Mouse (Mus musculus): ENCODE results near the gene Rnf17. TPM values are rescaled to one million over a fixed set of nuclear protein-coding genes. Genes with fewer than 3 reads are reported as not detected.

Rnf17 gene
- polyA plus RNA-seq (2014; fragmentation: Nextera tagmentation; extraction: Ambion mirVana): 1.2 and 1.8 TPM in 2 replicates

DNA sequence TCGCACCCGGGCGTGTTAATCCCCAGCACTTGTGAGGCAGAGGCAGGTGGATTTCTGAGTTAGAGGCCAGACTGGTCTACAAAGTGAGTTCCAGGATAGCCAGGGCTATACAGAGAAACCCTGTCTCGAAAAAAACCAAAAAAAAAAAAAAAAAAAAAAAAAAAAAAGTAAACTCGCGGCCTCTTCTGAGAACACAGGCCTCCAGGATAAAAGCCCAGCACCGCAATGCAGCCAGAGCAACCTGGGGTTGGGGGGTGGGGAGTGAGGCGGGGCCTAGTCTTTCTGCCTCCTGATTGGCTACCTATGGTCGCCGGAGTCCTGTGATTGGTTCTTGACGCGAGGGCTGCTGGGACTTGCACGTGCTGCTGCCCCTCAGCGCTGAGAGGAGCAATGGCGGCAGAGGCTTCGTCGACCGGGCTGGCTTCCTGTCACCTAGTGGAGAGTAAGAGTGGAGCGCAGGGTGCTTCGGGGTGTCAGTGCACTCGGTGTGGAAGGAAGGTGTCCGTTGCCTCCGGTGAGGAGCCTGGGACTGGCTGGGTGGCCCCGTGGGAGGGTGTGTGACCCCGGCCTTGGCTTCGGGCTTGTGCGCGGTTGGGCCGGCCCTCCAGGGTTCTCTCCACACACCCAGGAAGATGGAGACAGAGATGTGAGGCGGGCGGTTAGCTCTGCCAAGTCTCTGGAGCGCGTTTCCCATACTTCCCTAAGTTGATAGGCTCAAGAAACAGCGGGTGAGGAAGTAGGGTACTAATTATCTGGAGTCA is at the start of gene Rnf17:
Rnf17 (plus strand) TSS at position 271 of the 761 bp plus-strand sequence.
- 71% methylated on average over 34 of the region's 34 CpGs for WGBS
- H3K4me3 ChIP-seq (replicated peaks; ENCODE audit: low read length): no peak within 1 kb of the TSS; the same call in 1 of the 2 replicates
- no peak within 1 kb of the TSS; the same call in 1 of the 2 replicates for H3K4me2 ChIP-seq (replicated peaks)

DNA sequence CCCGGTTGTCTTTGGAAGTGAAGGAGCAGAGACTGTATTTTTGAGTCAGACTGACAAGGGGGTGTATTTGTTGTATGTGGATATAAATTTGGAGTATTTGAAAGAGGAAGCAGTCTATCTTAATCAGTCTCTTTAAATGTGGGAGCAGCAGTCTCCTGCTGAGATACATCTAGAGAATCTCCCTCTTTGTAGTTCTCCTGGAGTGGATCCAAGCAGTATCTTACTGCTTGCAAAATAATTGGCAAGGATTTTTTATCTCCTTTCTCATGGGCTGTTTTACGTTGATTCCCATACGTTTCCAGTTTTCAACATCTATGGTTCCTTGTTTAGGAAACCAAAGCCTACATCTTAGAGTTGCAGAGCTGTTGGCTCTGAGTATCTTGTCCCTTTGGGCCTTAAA is 47.6 kb upstream of the Rnf17 start:
- no peak for ATAC-seq (ENCODE audit: low FRiP score)
- Histone ChIP-seq H3K27ac (no peak overlapping the region), H3K36me3 (replicated peaks; ENCODE audit: control insufficient read depth, insufficient read depth) (no peaks in the 10 kb centered on the region), H3K9me3 (ENCODE audit: control insufficient read depth, low read length) (no peaks in the 10 kb centered on the region), H3K4me2 (replicated peaks) (no peak overlapping the region), H3K27me3 (ENCODE audit: control insufficient read depth, insufficient read depth, low read length) (no peaks in the 10 kb centered on the region), H3K4me3 (replicated peaks; ENCODE audit: low read length) (no peak overlapping the region), H3K4me1 (replicated peaks; ENCODE audit: control insufficient read depth, insufficient read depth, low read length) (no peaks in the 10 kb centered on the region), H3K9ac (no peak overlapping the region)
- WGBS: 78% methylated on average over 3 of the region's 3 CpGs
- no peak for DNase-seq (ENCODE audit: low spot score)

More for the DNA sequence above, at the start of gene Rnf17:
- Histone ChIP-seq H3K36me3 (replicated peaks; ENCODE audit: control insufficient read depth, insufficient read depth) (no peaks in the 10 kb centered on the region), H3K27me3 (ENCODE audit: control insufficient read depth, insufficient read depth, low read length) (no peaks in the 10 kb centered on the region), H3K9me3 (ENCODE audit: control insufficient read depth, low read length) (no peaks in the 10 kb centered on the region), H3K4me1 (replicated peaks; ENCODE audit: control insufficient read depth, insufficient read depth, low read length) (no peaks in the 10 kb centered on the region), H3K27ac (no peak within 1 kb of the TSS), H3K9ac (no peak within 1 kb of the TSS)
- DNase-seq (ENCODE audit: low spot score): no peak
- ATAC-seq (ENCODE audit: low FRiP score): peak; percentile 37; the same call in 1 of the 2 replicates

GRCm38 (mm10) chr14:56355396-56355795 is 47.0 kb upstream of the Rnf17 start:
- ATAC-seq (ENCODE audit: low FRiP score): no peak
- no peak for DNase-seq (ENCODE audit: low spot score)

GRCm38 (mm10) chr14:56356196-56356595 is 46.2 kb upstream of the Rnf17 start:
- 93% methylated on average over 6 of the region's 6 CpGs for WGBS

More at GRCm38 (mm10) chr14:56355396-56355795, 47.0 kb upstream of the Rnf17 start:
- Histone ChIP-seq H3K4me1 (replicated peaks; ENCODE audit: control insufficient read depth, insufficient read depth, low read length) (no peaks in the 10 kb centered on the region), H3K27me3 (ENCODE audit: control insufficient read depth, insufficient read depth, low read length) (no peaks in the 10 kb centered on the region), H3K4me3 (replicated peaks; ENCODE audit: low read length) (no peak overlapping the region), H3K9me3 (ENCODE audit: control insufficient read depth, low read length) (no peaks in the 10 kb centered on the region), H3K36me3 (replicated peaks; ENCODE audit: control insufficient read depth, insufficient read depth) (no peaks in the 10 kb centered on the region), H3K9ac (no peak overlapping the region), H3K27ac (no peak overlapping the region), H3K4me2 (replicated peaks) (no peak overlapping the region)
- WGBS: 82% methylated on average over 8 of the region's 8 CpGs

GRCm38 (mm10) chr14:56358422-56358821 is 44.0 kb upstream of the Rnf17 start:
- Histone ChIP-seq H3K9ac (no peak overlapping the region), H3K27me3 (ENCODE audit: control insufficient read depth, insufficient read depth, low read length) (peaks cover 5% of the 10 kb centered on the region), H3K4me3 (replicated peaks; ENCODE audit: low read length) (no peak overlapping the region), H3K27ac (no peak overlapping the region), H3K4me1 (replicated peaks; ENCODE audit: control insufficient read depth, insufficient read depth, low read length) (no peaks in the 10 kb centered on the region), H3K36me3 (replicated peaks; ENCODE audit: control insufficient read depth, insufficient read depth) (no peaks in the 10 kb centered on the region), H3K9me3 (ENCODE audit: control insufficient read depth, low read length) (no peaks in the 10 kb centered on the region), H3K4me2 (replicated peaks) (no peak overlapping the region)
- 77% methylated on average over 7 of the region's 7 CpGs for WGBS
- no peak for DNase-seq (ENCODE audit: low spot score)
- ATAC-seq (ENCODE audit: low FRiP score): no peak

More at GRCm38 (mm10) chr14:56356196-56356595, 46.2 kb upstream of the Rnf17 start:
- Histone ChIP-seq H3K4me2 (replicated peaks) (no peak overlapping the region), H3K36me3 (replicated peaks; ENCODE audit: control insufficient read depth, insufficient read depth) (no peaks in the 10 kb centered on the region), H3K4me1 (replicated peaks; ENCODE audit: control insufficient read depth, insufficient read depth, low read length) (no peaks in the 10 kb centered on the region), H3K27me3 (ENCODE audit: control insufficient read depth, insufficient read depth, low read length) (no peaks in the 10 kb centered on the region), H3K9me3 (ENCODE audit: control insufficient read depth, low read length) (no peaks in the 10 kb centered on the region), H3K4me3 (replicated peaks; ENCODE audit: low read length) (no peak overlapping the region), H3K27ac (no peak overlapping the region), H3K9ac (no peak overlapping the region)
- DNase-seq (ENCODE audit: low spot score) (no peak), ATAC-seq (ENCODE audit: low FRiP score) (no peak)

DNA sequence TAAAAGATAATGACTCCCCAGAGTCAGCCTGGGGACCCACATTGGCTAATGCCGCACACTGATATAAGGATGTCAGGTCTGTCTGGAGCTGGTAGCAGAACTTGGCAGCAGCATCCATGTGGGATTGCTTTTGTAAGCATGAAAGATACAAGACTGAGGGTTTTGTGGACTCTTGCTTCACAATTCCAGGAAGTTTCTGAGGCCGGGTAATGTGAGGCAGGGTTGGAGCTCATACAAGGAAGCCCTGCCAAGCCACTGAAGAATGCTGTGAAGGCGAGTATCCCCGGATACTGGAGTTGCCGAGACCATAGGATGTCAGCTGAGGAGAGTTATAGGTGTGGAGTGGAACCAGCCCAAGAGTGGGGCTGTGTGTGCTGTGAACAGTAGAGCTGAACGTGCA is 43.2 kb upstream of the Rnf17 start:
- H3K9me3 ChIP-seq (ENCODE audit: control insufficient read depth, low read length): no peaks in the 10 kb centered on the region
- DNase-seq (ENCODE audit: low spot score) (no peak), ATAC-seq (ENCODE audit: low FRiP score) (no peak)
- H3K36me3 ChIP-seq (replicated peaks; ENCODE audit: control insufficient read depth, insufficient read depth): no peaks in the 10 kb centered on the region
- WGBS: 84% methylated on average over 6 of the region's 6 CpGs
- H3K4me2 ChIP-seq (replicated peaks): no peak overlapping the region
- no peak overlapping the region for H3K27ac ChIP-seq
- H3K4me1 ChIP-seq (replicated peaks; ENCODE audit: control insufficient read depth, insufficient read depth, low read length): no peaks in the 10 kb centered on the region
- no peak overlapping the region for H3K9ac ChIP-seq
- H3K4me3 ChIP-seq (replicated peaks; ENCODE audit: low read length): no peak overlapping the region
- peaks cover 12% of the 10 kb centered on the region for H3K27me3 ChIP-seq (ENCODE audit: control insufficient read depth, insufficient read depth, low read length)

GRCm38 (mm10) chr14:56364711-56365237 is 37.6 kb upstream of the Rnf17 start, which contains the start of gene Atp12a:
Atp12a (plus strand) TSS chr14:56365068.
- peak; percentile 55; the same call in 1 of the 2 replicates for ATAC-seq (ENCODE audit: low FRiP score)
- Histone ChIP-seq H3K9ac (peak within 1 kb of the TSS; percentile 57), H3K4me2 (replicated peaks) (peak within 1 kb of the TSS; percentile 88), H3K27me3 (ENCODE audit: control insufficient read depth, insufficient read depth, low read length) (peaks cover 52% of the 10 kb centered on the region), H3K27ac (no peak within 1 kb of the TSS), H3K4me1 (replicated peaks; ENCODE audit: control insufficient read depth, insufficient read depth, low read length) (no peaks in the 10 kb centered on the region), H3K36me3 (replicated peaks; ENCODE audit: control insufficient read depth, insufficient read depth) (no peaks in the 10 kb centered on the region), H3K4me3 (replicated peaks; ENCODE audit: low read length) (peak within 1 kb of the TSS; percentile 48), H3K9me3 (ENCODE audit: control insufficient read depth, low read length) (no peaks in the 10 kb centered on the region)
- 1% methylated on average over 48 of the region's 48 CpGs for WGBS
- no peak for DNase-seq (ENCODE audit: low spot score)

DNA sequence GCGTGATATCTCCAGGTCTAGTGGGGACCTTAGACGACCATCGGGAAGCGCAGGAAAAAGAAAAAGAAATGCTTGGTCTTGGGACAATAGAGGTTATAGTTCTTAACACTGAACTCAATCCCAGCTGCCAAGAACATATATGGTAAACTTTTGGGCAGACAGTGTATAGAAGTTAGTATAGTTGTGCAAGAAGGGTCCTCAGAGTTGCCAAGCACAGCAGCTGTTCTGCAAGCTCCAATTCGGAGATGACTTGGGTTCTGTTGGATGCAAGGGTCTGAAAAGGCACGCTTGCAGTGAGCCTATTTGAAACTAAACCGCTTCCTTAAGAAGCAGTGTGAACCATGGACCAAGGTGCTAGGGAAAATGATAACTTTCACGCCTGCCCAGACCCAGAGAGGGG is 37.1 kb upstream of the Rnf17 start:
- 28% methylated on average over 8 of the region's 8 CpGs for WGBS
- no peak for ATAC-seq (ENCODE audit: low FRiP score)
- no peak for DNase-seq (ENCODE audit: low spot score)

GRCm38 (mm10) chr14:56366712-56367111 is 35.7 kb upstream of the Rnf17 start:
- WGBS: 32% methylated on average over 15 of the region's 15 CpGs
- H3K27ac ChIP-seq: no peak overlapping the region
- no peak for DNase-seq (ENCODE audit: low spot score)
- H3K9ac ChIP-seq: no peak overlapping the region
- no peak for ATAC-seq (ENCODE audit: low FRiP score)
- H3K27me3 ChIP-seq (ENCODE audit: control insufficient read depth, insufficient read depth, low read length): peaks cover 52% of the 10 kb centered on the region
- no peak overlapping the region for H3K4me2 ChIP-seq (replicated peaks)
- H3K4me1 ChIP-seq (replicated peaks; ENCODE audit: control insufficient read depth, insufficient read depth, low read length): no peaks in the 10 kb centered on the region
- no peaks in the 10 kb centered on the region for H3K36me3 ChIP-seq (replicated peaks; ENCODE audit: control insufficient read depth, insufficient read depth)
- H3K4me3 ChIP-seq (replicated peaks; ENCODE audit: low read length): no peak overlapping the region
- no peaks in the 10 kb centered on the region for H3K9me3 ChIP-seq (ENCODE audit: control insufficient read depth, low read length)

More for the DNA sequence above, 37.1 kb upstream of the Rnf17 start:
- Histone ChIP-seq H3K9me3 (ENCODE audit: control insufficient read depth, low read length) (no peaks in the 10 kb centered on the region), H3K4me2 (replicated peaks) (peak overlapping the region; percentile 88), H3K4me1 (replicated peaks; ENCODE audit: control insufficient read depth, insufficient read depth, low read length) (no peaks in the 10 kb centered on the region), H3K27ac (no peak overlapping the region), H3K4me3 (replicated peaks; ENCODE audit: low read length) (peak overlapping the region; percentile 48), H3K27me3 (ENCODE audit: control insufficient read depth, insufficient read depth, low read length) (peaks cover 52% of the 10 kb centered on the region), H3K9ac (no peak overlapping the region), H3K36me3 (replicated peaks; ENCODE audit: control insufficient read depth, insufficient read depth) (no peaks in the 10 kb centered on the region)

Data from hindbrain, embryonic 14.5 days (tissue).